In the genomic region with DNA sequence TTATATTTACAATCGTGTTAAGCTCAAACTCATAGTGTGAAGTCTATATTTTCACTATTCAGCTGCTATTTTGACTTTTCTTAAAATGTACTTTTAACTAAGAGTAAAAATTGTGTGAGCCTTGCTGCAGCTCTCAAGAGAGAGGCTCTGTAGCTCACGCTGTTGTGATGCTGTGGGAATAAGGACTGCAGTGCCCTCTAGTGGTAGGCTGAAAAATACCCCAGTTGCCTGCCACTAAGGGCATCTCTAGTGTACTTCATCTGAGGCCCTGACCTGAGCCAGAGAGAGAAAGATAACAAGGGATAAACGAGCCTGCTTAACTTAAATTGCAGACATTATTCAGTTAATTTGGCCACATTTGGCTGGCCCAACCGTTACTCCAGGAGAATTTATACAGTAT, we compare ENCODE assay signal across 7 mouse cellular contexts.
DNase-seq lines count a peak whose midpoint lies in the region; ATAC-seq and TF ChIP-seq lines count a peak whose summit lies in the region.

No protein-coding gene starts in this region.

- H3K4me1 ChIP-seq in ES-Bruce4 (ENCODE audit: control insufficient read depth, insufficient read depth, low read length), result no peaks in the 10 kb centered on the region
- H3K4me1 ChIP-seq in heart, embryonic 16.5 days (ENCODE audit: control insufficient read depth, insufficient read depth, low read length), result no peaks in the 10 kb centered on the region
- no peaks in the 10 kb centered on the region for H3K4me1 ChIP-seq in lung, embryonic 14.5 days (ENCODE audit: insufficient read depth)

- no peaks in the 10 kb centered on the region; the same call in 1 of the 2 replicates for H3K27me3 ChIP-seq in ES-Bruce4 (ENCODE audit: control insufficient read depth, insufficient read depth, low read length, poor library complexity, severe bottlenecking)
- H3K27me3 ChIP-seq in heart, embryonic 16.5 days (ENCODE audit: control insufficient read depth, insufficient read depth, low read length), result no peaks in the 10 kb centered on the region
- H3K27me3 ChIP-seq in lung, embryonic 14.5 days (ENCODE audit: insufficient read depth, low read length), result no peaks in the 10 kb centered on the region

- WGBS in heart, embryonic 16.5 days, result 42% methylated on average over 4 of the region's 4 CpGs
- WGBS in lung, embryonic 14.5 days, result 42% methylated on average over 4 of the region's 4 CpGs

- no peaks in the 10 kb centered on the region for H3K9me3 ChIP-seq in ES-Bruce4 (replicated peaks; ENCODE audit: control insufficient read depth, insufficient read depth, low read length, poor library complexity, severe bottlenecking)
- H3K9me3 ChIP-seq in heart, embryonic 16.5 days (replicated peaks; ENCODE audit: control insufficient read depth, low read length), result no peaks in the 10 kb centered on the region
- no peaks in the 10 kb centered on the region for H3K9me3 ChIP-seq in lung, embryonic 14.5 days (ENCODE audit: low read depth, low read length)

- no peak overlapping the region for H3K9ac ChIP-seq in ES-Bruce4 (ENCODE audit: low read depth, poor library complexity, severe bottlenecking)
- no peak overlapping the region for H3K9ac ChIP-seq in heart, embryonic 16.5 days (ENCODE audit: low read length)
- H3K9ac ChIP-seq in lung, embryonic 14.5 days, result no peak overlapping the region

- no peak overlapping the region for H3K4me3 ChIP-seq in ES-Bruce4 (ENCODE audit: low read depth, low read length)
- no peak overlapping the region for H3K4me3 ChIP-seq in heart, embryonic 16.5 days (ENCODE audit: low read length)
- H3K4me3 ChIP-seq in lung, embryonic 14.5 days (ENCODE audit: low read depth, low read length), result no peak overlapping the region

- no peak overlapping the region for H3K4me2 ChIP-seq in heart, embryonic 16.5 days (ENCODE audit: low read depth, low read length)
- H3K4me2 ChIP-seq in lung, embryonic 14.5 days, result no peak overlapping the region

- peaks cover 3% of the 10 kb centered on the region; the same call in 1 of the 2 replicates for H3K36me3 ChIP-seq in ES-Bruce4 (ENCODE audit: control insufficient read depth, insufficient read depth, low read length, poor library complexity, severe bottlenecking)
- peaks cover 4% of the 10 kb centered on the region for H3K36me3 ChIP-seq in heart, embryonic 16.5 days (ENCODE audit: control insufficient read depth, insufficient read depth)
- peaks cover 40% of the 10 kb centered on the region for H3K36me3 ChIP-seq in lung, embryonic 14.5 days (ENCODE audit: insufficient read depth)

- no peak for TF ChIP-seq EP300 in ES-Bruce4 (IDR thresholded peaks at IDR 0.05; ENCODE audit: insufficient read depth, low read depth, low read length)

- H3K27ac ChIP-seq in ES-Bruce4 (ENCODE audit: insufficient read depth, low read length), result no peak overlapping the region
- H3K27ac ChIP-seq in heart, embryonic 16.5 days (ENCODE audit: low read length), result no peak overlapping the region
- no peak overlapping the region for H3K27ac ChIP-seq in lung, embryonic 14.5 days (ENCODE audit: low read depth)

- TF ChIP-seq CTCF in ES-Bruce4 (IDR thresholded peaks at IDR 0.05; ENCODE audit: low read depth, low read length), result peak; percentile 52
- peak; percentile 88 for TF ChIP-seq CTCF in lung, embryonic 14.5 days (IDR thresholded peaks at IDR 0.05; ENCODE audit: low read depth)

- DNase-seq in adipocyte (ENCODE audit: low spot score), result peak; percentile 80
- peak; percentile 81 for DNase-seq in embryo, embryonic 10.5 days (ENCODE audit: low spot score)
- peak; percentile 64 to 79 for DNase-seq in kidney, postnatal 36 days
- DNase-seq in lung, embryonic 14.5 days, result peak; percentile 80
- peak; percentile 44 for DNase-seq in right cerebral cortex, postnatal 25 days

- ATAC-seq in heart, embryonic 16.5 days (replicated peaks; ENCODE audit: extremely low read depth, insufficient read depth, low FRiP score), result peak; percentile 65
- ATAC-seq in lung, embryonic 14.5 days (ENCODE audit: insufficient read depth), result peak; percentile 65

- no peak for TF ChIP-seq POLR2A in ES-Bruce4 (IDR thresholded peaks at IDR 0.05; ENCODE audit: insufficient read depth, low read length)
